Mouse (Mus musculus): Measurements from ENCODE around the gene Esp8. TPM values are rescaled to one million over a fixed set of nuclear protein-coding genes. Genes with fewer than 3 reads are reported as not detected.

Esp8 gene
- total and polyA plus RNA-seq, 2 experiments, result not detected

- Histone ChIP-seq H3K9ac (ENCODE audit: low read depth, low read length) (no peak overlapping the region), H3K4me3 (ENCODE audit: insufficient read depth, low read depth, low read length) (no peak overlapping the region), H3K79me2 (ENCODE audit: control insufficient read depth, insufficient read depth, low read length) (no peaks in the 10 kb centered on the region), H3K36me3 (ENCODE audit: control insufficient read depth, insufficient read depth, low read length) (no peaks in the 10 kb centered on the region), H3K27me3 (ENCODE audit: control insufficient read depth, insufficient read depth, low read length) (no peaks in the 10 kb centered on the region), H3K4me1 (ENCODE audit: control insufficient read depth, insufficient read depth, low read length) (no peaks in the 10 kb centered on the region), H3K27ac (replicated peaks; ENCODE audit: insufficient read depth, low read depth, low read length) (no peak overlapping the region)
- no peak for DNase-seq (ENCODE audit: extremely low read depth, low read depth, low spot score)
- no peak for TF ChIP-seq CTCF (IDR thresholded peaks at IDR 0.05; ENCODE audit: low read depth, low read length)
- TF ChIP-seq POLR2A (IDR thresholded peaks at IDR 0.05; ENCODE audit: extremely low read depth, insufficient read depth, low read length), result no peak
- WGBS, result 93% methylated on average over 1 of the region's 1 CpGs
These were observed 33.6 kb downstream of the Esp8 start for GRCm38 (mm10) chr17:40553470-40553869.

- Histone ChIP-seq H3K27ac (replicated peaks; ENCODE audit: insufficient read depth, low read depth, low read length) (no peak within 1 kb of the TSS), H3K36me3 (ENCODE audit: control insufficient read depth, insufficient read depth, low read length) (no peaks in the 10 kb centered on the region), H3K27me3 (ENCODE audit: control insufficient read depth, insufficient read depth, low read length) (no peaks in the 10 kb centered on the region), H3K4me3 (ENCODE audit: insufficient read depth, low read depth, low read length) (no peak within 1 kb of the TSS), H3K79me2 (ENCODE audit: control insufficient read depth, insufficient read depth, low read length) (no peaks in the 10 kb centered on the region), H3K4me1 (ENCODE audit: control insufficient read depth, insufficient read depth, low read length) (no peaks in the 10 kb centered on the region), H3K9ac (ENCODE audit: low read depth, low read length) (no peak within 1 kb of the TSS)
- no peak for DNase-seq (ENCODE audit: extremely low read depth, low read depth, low spot score)
- 83% methylated on average over 5 of the region's 5 CpGs for WGBS
- TF ChIP-seq POLR2A (IDR thresholded peaks at IDR 0.05; ENCODE audit: extremely low read depth, insufficient read depth, low read length), result no peak
- no peak for TF ChIP-seq CTCF (IDR thresholded peaks at IDR 0.05; ENCODE audit: low read depth, low read length)
These were observed 41.4 kb downstream of the Esp8 start, which contains the start of gene Esp6 for GRCm38 (mm10) chr17:40561207-40561606. Gene Esp6, plus strand, starts transcription at chr17:40561507.

Other genes with a start within 250 kb of the Esp8 start
- not detected in 2 replicates for gene Crisp1, start 200.8 kb upstream of the Esp8 start, total RNA-seq (2014; rRNA removed)
- gene Crisp1, start 200.8 kb upstream of the Esp8 start, polyA plus RNA-seq (2012; rRNA removed), result not detected in 2 replicates
- gene Esp6, start 41.5 kb downstream of the Esp8 start, total RNA-seq (2014; rRNA removed), result not detected in 2 replicates
- not detected in 2 replicates for gene Esp6, start 41.5 kb downstream of the Esp8 start, polyA plus RNA-seq (2012; rRNA removed)
- not detected in 2 replicates for gene Esp4, start 78.6 kb downstream of the Esp8 start, total RNA-seq (2014; rRNA removed)
- not detected in 2 replicates for gene Esp4, start 78.6 kb downstream of the Esp8 start, polyA plus RNA-seq (2012; rRNA removed)
- not detected in 2 replicates for gene Esp3, start 112.1 kb downstream of the Esp8 start, total RNA-seq (2014; rRNA removed)
- gene Esp3, start 112.1 kb downstream of the Esp8 start, polyA plus RNA-seq (2012; rRNA removed), result not detected in 2 replicates
- gene Esp1, start 207.1 kb downstream of the Esp8 start, total RNA-seq (2014; rRNA removed), result not detected in 2 replicates
- not detected in 2 replicates for gene Esp1, start 207.1 kb downstream of the Esp8 start, polyA plus RNA-seq (2012; rRNA removed)

Measured in liver, adult 2 months (tissue).